Mouse (Mus musculus): ENCODE results near the gene Trabd2b.

- TF ChIP-seq ZNF384 (IDR thresholded peaks at IDR 0.05; ENCODE audit: low read depth, low read length) (no peak), USF1 (IDR thresholded peaks at IDR 0.05; ENCODE audit: low read depth, low read length) (no peak), NRF1 (IDR thresholded peaks at IDR 0.05; ENCODE audit: insufficient read depth, low read depth, low read length, poor library complexity, severe bottlenecking) (no peak), ZKSCAN1 (IDR thresholded peaks at IDR 0.05; ENCODE audit: low read depth, low read length) (no peak), POLR2A (IDR thresholded peaks at IDR 0.05; ENCODE audit: control insufficient read depth in 1 of 2, insufficient read depth in 1 of 2, low read depth in 1 of 2, low read length in 2 of 2, poor library complexity in 1 of 2) (no peak), E2F4 (IDR thresholded peaks at IDR 0.05; ENCODE audit: borderline replicate concordance, low read depth, low read length) (no peak), MAZ (IDR thresholded peaks at IDR 0.05; ENCODE audit: low read depth, low read length) (no peak), CTCF (IDR thresholded peaks at IDR 0.05 in 2 of 3, conservative IDR thresholded peaks at IDR 0.05 in 1 of 3; ENCODE audit: control insufficient read depth in 1 of 3, insufficient read depth in 1 of 3, low read depth in 2 of 3, low read length in 3 of 3, poor library complexity in 1 of 3, severe bottlenecking in 1 of 3) (no peak), TAL1 (IDR thresholded peaks at IDR 0.05; ENCODE audit: low read length) (no peak), TCF12 (IDR thresholded peaks at IDR 0.05; ENCODE audit: low read depth, low read length) (no peak), EP300 (IDR thresholded peaks at IDR 0.05; ENCODE audit: low read depth in 1 of 2, low read length in 2 of 2) (no peak), SIN3A (IDR thresholded peaks at IDR 0.05; ENCODE audit: low read length) (no peak), TBP (IDR thresholded peaks at IDR 0.05; ENCODE audit: low read depth, low read length) (no peak)
These were observed 16.6 kb downstream of the Trabd2b start for GRCm38 (mm10) chr4:114423084-114423483.
